Mouse (Mus musculus) heart, adult 2 months (tissue): Measurements from ENCODE around the gene Mylk3. TPM values are rescaled to one million over a fixed set of nuclear protein-coding genes. Genes with fewer than 3 reads are reported as not detected.
A peak's percentile ranks its signal among the peaks of the same experiment; 100 is the strongest.

Source experiments
- DNase-seq, 2 experiments: peaks; one replicate each; pipeline ENCODE4 v3.0.0; 2021
- H3K27ac ChIP-seq: fragments of 200-600 bp; 2 replicates; pipeline ENCODE4 v1.8.1; 2022
- H3K27me3 ChIP-seq: fragments of 200-500 bp; 2 replicates; pipeline ENCODE4 v1.6.1; 2012; ENCODE audit warnings: mild to moderate bottlenecking, low read length, inconsistent platforms, mixed read lengths; ENCODE audit not compliant: control insufficient read depth, insufficient read depth
- H3K36me3 ChIP-seq: fragments of 200-500 bp; 2 replicates; pipeline ENCODE4 v1.6.1; 2012; ENCODE audit warnings: low read length, inconsistent platforms; ENCODE audit not compliant: control insufficient read depth, insufficient read depth
- H3K4me1 ChIP-seq: fragments of 200-500 bp; 2 replicates; pipeline ENCODE4 v1.6.1; 2011; ENCODE audit warnings: low read length; ENCODE audit not compliant: control insufficient read depth, insufficient read depth
- H3K4me3 ChIP-seq: fragments of 200-600 bp; 2 replicates; pipeline ENCODE4 v1.8.1; 2022
- H3K79me2 ChIP-seq: fragments of 200-500 bp; replicated peaks from 2 replicates; pipeline ENCODE4 v1.6.1; 2012; ENCODE audit warnings: mild to moderate bottlenecking, inconsistent platforms, low read length, moderate library complexity, mixed read lengths; ENCODE audit not compliant: control insufficient read depth, insufficient read depth
- H3K9ac ChIP-seq: fragments of 200-500 bp; 2 replicates; pipeline ENCODE4 v1.6.1; 2012; ENCODE audit warnings: low read depth, mild to moderate bottlenecking, control low read depth, inconsistent platforms, low read length, mixed read lengths
- CTCF ChIP-seq: fragments of 200-600 bp; IDR thresholded peaks from 2 replicates; pipeline ENCODE4 v1.8.1; 2022; ENCODE audit warnings: antibody characterized with exemption, mild to moderate bottlenecking, moderate library complexity
- EP300 ChIP-seq: fragments of 200-500 bp; IDR thresholded peaks from 2 replicates; pipeline ENCODE4 v1.6.1; 2011; ENCODE audit warnings: low read depth, low read length, control low read depth; ENCODE audit not compliant: insufficient read depth
- POLR2A ChIP-seq: fragments of 200-500 bp; IDR thresholded peaks from 2 replicates; pipeline ENCODE4 v1.6.1; 2011; ENCODE audit warnings: mild to moderate bottlenecking, low read depth, low read length, control low read depth; ENCODE audit not compliant: insufficient read depth
- WGBS: fragments of 180-500 bp; shearing (Covaris S2); methylation state at CpG from one replicate; pipeline ENCODE4 v1.1.7; 2018; 5-methylcytosine and 5-hydroxymethylcytosine counted together
- intact Hi-C: fragments of 180-260 bp; cut with DNase I; formaldehyde crosslinking; loops from one replicate; pipeline ENCODE4 v1.15.1; 2025
- polyA plus RNA-seq: library from polyadenylated mRNA; depleted of rRNA; stranded (reverse); fragments of >200 nt; gene quantifications from 2 replicates; pipeline ENCODE4 v1.2.3, GENCODE M21; 2012
- total RNA-seq, 2 experiments: library from RNA; stranded (reverse); gene quantifications; 2 replicates each; pipeline ENCODE4 v1.2.3; 2021

Gene Mylk3
- total and polyA plus RNA-seq, 3 experiments = 180 to 470 (median 422) TPM

- TF ChIP-seq CTCF = peak; percentile 68
- TF ChIP-seq EP300 = no peak
- Histone ChIP-seq H3K9ac (no peak overlapping the region), H3K36me3 (peaks cover 2% of the 10 kb centered on the region), H3K79me2 (no peaks in the 10 kb centered on the region), H3K4me1 (peaks cover 4% of the 10 kb centered on the region), H3K27ac (no peak overlapping the region), H3K4me3 (no peak overlapping the region), H3K27me3 (no peaks in the 10 kb centered on the region)
- intact Hi-C loops = no loop called here
- no peak for DNase-seq
- WGBS = 49% methylated on average over 7 of the region's 7 CpGs
Measured at GRCm38 (mm10) chr8:85408053-85408505, 21.9 kb upstream of the Mylk3 start.

- no peak for DNase-seq
- H3K27ac ChIP-seq = no peak overlapping the region
- no peaks in the 10 kb centered on the region for H3K79me2 ChIP-seq
- H3K9ac ChIP-seq = no peak overlapping the region
- TF ChIP-seq CTCF (no peak), POLR2A (no peak), EP300 (no peak)
- WGBS = 61% methylated on average over 10 of the region's 10 CpGs
- intact Hi-C loops = no loop called here
- no peak overlapping the region for H3K4me3 ChIP-seq
- H3K36me3 ChIP-seq = no peaks in the 10 kb centered on the region; the same call in 1 of the 2 replicates
- H3K27me3 ChIP-seq = no peaks in the 10 kb centered on the region
- H3K4me1 ChIP-seq = 0 out of 2 replicates have a peak, but pooled peaks cover 2% of the 10 kb centered on the region
Measured at GRCm38 (mm10) chr8:85405961-85406360, 19.8 kb upstream of the Mylk3 start.

GRCm38 (mm10) chr8:85405418-85405817 lies 19.3 kb upstream of the Mylk3 start:
- H3K9ac ChIP-seq = no peak overlapping the region
- H3K36me3 ChIP-seq = no peaks in the 10 kb centered on the region; the same call in 1 of the 2 replicates
- no peak overlapping the region for H3K4me3 ChIP-seq
- 40% methylated on average over 3 of the region's 3 CpGs for WGBS
- no peak overlapping the region for H3K27ac ChIP-seq
- DNase-seq = no peak
- H3K27me3 ChIP-seq = no peaks in the 10 kb centered on the region
- 0 out of 2 replicates have a peak, but pooled peaks cover 2% of the 10 kb centered on the region for H3K4me1 ChIP-seq
- TF ChIP-seq CTCF (no peak), EP300 (no peak), POLR2A (no peak)
- no peaks in the 10 kb centered on the region for H3K79me2 ChIP-seq
- intact Hi-C loops = no loop called here

GRCm38 (mm10) chr8:85398548-85398947 lies 12.4 kb upstream of the Mylk3 start:
- intact Hi-C loops = loop anchor here (5.0 kb wide), 3 partner anchors 36 to 86 kb away; no protein-coding TSS in a partner anchor
- WGBS = 90% methylated on average over 4 of the region's 4 CpGs

GRCm38 (mm10) chr8:85397508-85397907 lies 11.4 kb upstream of the Mylk3 start:
- WGBS = 28% methylated on average over 5 of the region's 5 CpGs
- intact Hi-C loops = loop anchor here (5.0 kb wide), 3 partner anchors 35 to 85 kb away; no protein-coding TSS in a partner anchor
- Histone ChIP-seq H3K4me3 (no peak overlapping the region), H3K4me1 (peaks cover 2% of the 10 kb centered on the region; the same call in 1 of the 2 replicates), H3K9ac (no peak overlapping the region), H3K27ac (no peak overlapping the region), H3K36me3 (no peaks in the 10 kb centered on the region), H3K27me3 (no peaks in the 10 kb centered on the region), H3K79me2 (no peaks in the 10 kb centered on the region)
- peak; percentile 44 to 48 for DNase-seq
- TF ChIP-seq CTCF (peak; percentile 88), POLR2A (no peak)

More at GRCm38 (mm10) chr8:85398548-85398947, 12.4 kb upstream of the Mylk3 start:
- Histone ChIP-seq H3K9ac (no peak overlapping the region), H3K36me3 (no peaks in the 10 kb centered on the region), H3K4me1 (peaks cover 2% of the 10 kb centered on the region; the same call in 1 of the 2 replicates), H3K27me3 (no peaks in the 10 kb centered on the region), H3K27ac (no peak overlapping the region), H3K4me3 (no peak overlapping the region), H3K79me2 (no peaks in the 10 kb centered on the region)
- no peak for DNase-seq
- TF ChIP-seq EP300 (no peak), CTCF (peak; percentile 45)

- Histone ChIP-seq H3K4me1 (peaks cover 2% of the 10 kb centered on the region; the same call in 1 of the 2 replicates), H3K36me3 (no peaks in the 10 kb centered on the region), H3K9ac (no peak overlapping the region), H3K4me3 (no peak overlapping the region), H3K27me3 (no peaks in the 10 kb centered on the region), H3K79me2 (no peaks in the 10 kb centered on the region), H3K27ac (no peak overlapping the region)
- 84% methylated on average over 5 of the region's 5 CpGs for WGBS
- no peak for TF ChIP-seq EP300
- TF ChIP-seq POLR2A = no peak
- no peak for TF ChIP-seq CTCF
- intact Hi-C loops = loop anchor here (5.0 kb wide), 3 partner anchors 34 to 84 kb away; no protein-coding TSS in a partner anchor
- DNase-seq = no peak
Measured at GRCm38 (mm10) chr8:85396432-85397079, 10.4 kb upstream of the Mylk3 start.
